Mouse (Mus musculus) embryonic facial prominence, embryonic 14.5 days (tissue): ENCODE data around the gene Nop58. TPM values are rescaled to one million over a fixed set of nuclear protein-coding genes. Genes with fewer than 3 reads are reported as not detected.
A peak's percentile ranks its signal among the peaks of the same experiment; 100 is the strongest.

ENCODE experiments used
- ATAC-seq: fragments of 200-750 bp; cut with Nextera tagmentation; 2 replicates; pipeline ENCODE4 v1.8.0; 2017; ENCODE audit warnings: low read depth, moderate number of reproducible peaks, moderate TSS enrichment
- DNase-seq: peaks from one replicate; pipeline ENCODE4 v3.0.0-alpha.2; 2015; ENCODE audit warnings: low spot score
- H3K27ac ChIP-seq: fragments of 300-500 bp; sonication (generic); replicated peaks from 2 replicates; pipeline ENCODE4 v1.5.1; 2014; ENCODE audit warnings: low read depth, mild to moderate bottlenecking, low read length, moderate library complexity
- H3K27me3 ChIP-seq: fragments of 300-500 bp; sonication (generic); replicated peaks from 2 replicates; pipeline ENCODE4 v1.6.1; 2014; ENCODE audit warnings: low read length; ENCODE audit not compliant: control insufficient read depth, insufficient read depth
- H3K36me3 ChIP-seq: fragments of 300-500 bp; sonication (generic); 2 replicates; pipeline ENCODE4 v1.6.1; 2014; ENCODE audit warnings: low read length, mixed read lengths; ENCODE audit not compliant: control insufficient read depth, insufficient read depth
- H3K4me1 ChIP-seq: fragments of 300-500 bp; sonication (generic); 2 replicates; pipeline ENCODE4 v1.6.1; 2014; ENCODE audit warnings: antibody characterized with exemption, low read length; ENCODE audit not compliant: control insufficient read depth, insufficient read depth
- H3K4me2 ChIP-seq: fragments of 300-500 bp; sonication (generic); 2 replicates; pipeline ENCODE4 v1.6.1; 2014; ENCODE audit warnings: low read depth, mild to moderate bottlenecking, low read length, moderate library complexity, mixed read lengths
- H3K4me3 ChIP-seq: fragments of 300-500 bp; sonication (generic); 2 replicates; pipeline ENCODE4 v1.5.1; 2014; ENCODE audit warnings: low read depth, mild to moderate bottlenecking, low read length
- H3K9ac ChIP-seq: fragments of 300-500 bp; sonication (generic); 2 replicates; pipeline ENCODE4 v1.6.1; 2014; ENCODE audit warnings: low read depth, mild to moderate bottlenecking, low read length, moderate library complexity, mixed read lengths
- H3K9me3 ChIP-seq: fragments of 300-500 bp; sonication (generic); 2 replicates; pipeline ENCODE4 v1.6.1; 2016; ENCODE audit warnings: low read length; ENCODE audit not compliant: control insufficient read depth
- WGBS: fragments of 180-500 bp; shearing (Covaris S2); extraction: QIAGEN DNeasy Blood & Tissue Kit; methylation state at CpG from one replicate; pipeline ENCODE4 v1.1.7; 2014; 5-methylcytosine and 5-hydroxymethylcytosine counted together
- polyA plus RNA-seq: library from polyadenylated mRNA; unstranded; fragments of >200 nt; fragmentation: Nextera tagmentation; extraction: Ambion mirVana; gene quantifications from 2 replicates; pipeline ENCODE4 v1.2.1, GENCODE M21; 2014

Nop58 gene
- polyA plus RNA-seq, 1 experiment from 2014 or later, result 192 TPM

DNA sequence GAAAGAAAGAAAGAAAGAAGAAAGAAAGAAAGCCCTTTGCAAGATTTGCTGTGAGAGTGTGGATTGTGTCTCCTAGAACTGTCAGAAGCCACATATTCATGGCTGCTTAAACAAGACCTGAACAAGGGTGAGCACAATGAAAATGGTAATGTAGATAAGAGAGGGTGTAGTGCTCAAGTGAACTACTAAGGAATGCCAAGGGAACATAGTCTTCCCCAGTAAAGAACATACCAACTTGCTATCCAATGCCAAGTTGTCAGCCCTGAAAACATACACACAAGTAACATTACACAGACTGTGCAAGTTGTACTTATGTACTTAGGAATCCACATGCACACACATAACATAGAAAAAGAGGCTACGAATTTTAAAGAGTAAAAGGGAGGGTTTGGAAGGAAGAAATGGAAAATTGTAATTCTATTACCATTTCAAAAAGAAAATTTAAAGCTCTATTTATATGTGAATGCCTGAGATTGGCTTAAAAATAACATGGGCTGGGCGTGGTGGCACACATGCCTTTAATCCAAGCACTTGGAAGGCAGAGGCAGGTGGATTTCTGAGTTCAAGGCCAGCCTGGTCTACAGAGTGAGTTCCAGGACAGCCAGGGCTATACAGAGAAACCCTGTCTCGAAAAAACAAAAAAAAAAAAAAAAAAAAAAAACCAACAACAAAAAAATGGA is 21.2 kb upstream of the Nop58 start:
- no peaks in the 10 kb centered on the region for H3K9me3 ChIP-seq
- H3K4me1 ChIP-seq, result peaks cover 3% of the 10 kb centered on the region; the same call in 1 of the 2 replicates

DNA sequence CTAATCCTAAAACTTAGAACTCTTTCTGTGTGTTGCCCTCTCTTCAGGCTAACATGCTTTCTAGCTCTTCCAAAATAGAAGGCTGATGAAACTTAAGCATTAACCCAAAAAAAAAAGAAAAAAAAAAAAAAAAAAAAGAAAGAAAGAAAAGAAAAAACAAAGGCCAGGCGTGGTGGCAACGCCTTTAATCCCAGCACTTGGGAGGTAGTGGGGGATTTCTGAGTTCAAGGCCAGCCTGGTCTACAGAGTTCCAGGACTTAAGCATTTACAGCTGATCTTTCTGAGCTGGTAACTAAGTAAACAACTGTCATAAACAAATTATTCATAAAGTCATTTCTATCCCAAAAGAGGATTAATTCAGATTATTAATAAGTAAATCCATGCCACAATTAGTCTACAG is 15.9 kb upstream of the Nop58 start:
- ATAC-seq (no peak), DNase-seq (no peak)
- Histone ChIP-seq H3K4me3 (peak overlapping the region; percentile 65; the same call in 1 of the 2 replicates), H3K4me2 (peak overlapping the region; percentile 90), H3K9ac (no peak overlapping the region), H3K27me3 (no peaks in the 10 kb centered on the region), H3K27ac (no peak overlapping the region), H3K9me3 (no peaks in the 10 kb centered on the region), H3K36me3 (0 out of 2 replicates have a peak, but pooled peaks cover 6% of the 10 kb centered on the region), H3K4me1 (peaks cover 9% of the 10 kb centered on the region; the same call in 1 of the 2 replicates)
- WGBS, result 80% methylated on average over 2 of the region's 2 CpGs

More for the DNA sequence above, 21.2 kb upstream of the Nop58 start:
- Histone ChIP-seq H3K27ac (no peak overlapping the region), H3K4me3 (no peak overlapping the region), H3K36me3 (0 out of 2 replicates have a peak, but pooled peaks cover 6% of the 10 kb centered on the region), H3K4me2 (no peak overlapping the region), H3K9ac (no peak overlapping the region), H3K27me3 (no peaks in the 10 kb centered on the region)
- 91% methylated on average over 2 of the region's 3 CpGs for WGBS
- DNase-seq, result no peak
- no peak for ATAC-seq

DNA sequence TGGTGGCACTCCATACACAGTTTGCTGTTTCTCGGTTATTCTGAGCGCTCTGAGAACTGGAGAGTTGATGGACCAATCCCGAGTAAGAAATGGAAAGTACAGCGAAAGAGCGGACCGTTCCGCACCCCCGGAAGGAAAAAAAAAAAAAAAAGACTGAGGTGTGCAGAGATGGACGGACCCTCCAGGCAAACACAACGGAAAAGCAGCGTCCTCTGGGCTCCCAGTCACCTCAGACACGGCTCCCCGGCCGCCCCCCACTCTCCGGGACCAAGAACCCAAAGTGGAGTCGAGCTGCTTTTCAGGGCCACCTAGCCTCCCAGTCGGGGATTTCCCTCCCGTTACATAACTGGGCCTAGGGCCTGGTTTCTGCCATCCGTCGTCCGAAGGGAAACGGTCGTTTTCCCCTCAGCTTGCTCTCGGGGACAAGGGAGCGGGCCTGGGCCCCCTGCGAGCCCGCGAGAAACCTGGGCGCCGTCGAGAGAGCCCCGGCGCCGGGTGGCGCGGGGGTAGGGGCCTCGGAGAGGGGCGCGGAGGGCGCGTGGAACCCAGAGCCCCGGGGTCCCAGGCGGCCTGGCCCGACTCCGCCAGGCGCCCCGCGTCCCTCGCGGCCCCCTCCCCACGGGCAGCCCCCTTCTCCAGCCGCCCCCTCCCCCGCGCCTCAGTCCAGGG is 14.7 kb upstream of the Nop58 start:
- under 1% methylated on average over 22 of the region's 54 CpGs for WGBS
- H3K27me3 ChIP-seq, result no peaks in the 10 kb centered on the region
- H3K9me3 ChIP-seq, result no peaks in the 10 kb centered on the region
- peak; percentile 65 for ATAC-seq
- H3K4me1 ChIP-seq, result peaks cover 9% of the 10 kb centered on the region; the same call in 1 of the 2 replicates
- H3K4me2 ChIP-seq, result peak overlapping the region; percentile 90
- 0 out of 2 replicates have a peak, but pooled peaks cover 6% of the 10 kb centered on the region for H3K36me3 ChIP-seq
- H3K4me3 ChIP-seq, result peak overlapping the region; percentile 65
- peak overlapping the region; percentile 98 for H3K27ac ChIP-seq
- DNase-seq, result peak; percentile 14
- H3K9ac ChIP-seq, result peak overlapping the region; percentile 93

DNA sequence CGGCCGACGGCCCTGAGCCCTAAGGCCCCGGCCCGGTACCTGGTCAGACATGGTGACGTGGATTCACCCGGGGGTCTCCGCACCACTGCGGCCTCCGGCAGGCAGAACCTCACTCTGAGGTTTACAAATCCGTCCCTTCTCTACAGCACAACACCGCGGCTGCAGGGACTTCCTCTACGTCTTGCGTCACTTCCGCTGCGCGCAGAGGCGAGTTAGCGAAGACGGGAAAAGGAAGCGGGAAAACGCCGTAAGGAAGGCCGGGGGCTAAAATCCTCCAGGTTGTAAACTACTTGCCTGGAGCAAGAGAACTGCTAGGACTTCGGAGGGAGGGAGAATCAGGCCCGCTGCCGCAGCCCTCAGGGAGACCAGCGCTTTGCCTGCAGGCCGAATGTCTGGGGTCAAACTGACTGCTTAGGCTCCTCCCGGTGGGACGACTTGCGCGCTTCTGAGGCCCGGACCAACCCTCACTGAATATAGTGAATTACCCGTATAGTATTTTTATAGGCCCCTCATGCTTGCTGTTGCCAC is 14.1 kb upstream of the Nop58 start, which contains the start of gene Sumo1:
Gene Sumo1 (minus strand): TSS at position 194 of the 528 bp plus-strand sequence.
- H3K27ac ChIP-seq, result peak within 1 kb of the TSS; percentile 98
- WGBS, result 0% methylated on average over 19 of the region's 36 CpGs
- peak within 1 kb of the TSS; percentile 90 for H3K4me2 ChIP-seq
- H3K27me3 ChIP-seq, result no peaks in the 10 kb centered on the region
- peak; percentile 96 for ATAC-seq
- H3K9ac ChIP-seq, result peak within 1 kb of the TSS; percentile 93
- peak; percentile 97 for DNase-seq
- 0 out of 2 replicates have a peak, but pooled peaks cover 5% of the 10 kb centered on the region for H3K36me3 ChIP-seq
- no peaks in the 10 kb centered on the region for H3K9me3 ChIP-seq
- H3K4me3 ChIP-seq, result peak within 1 kb of the TSS; percentile 65
- peaks cover 9% of the 10 kb centered on the region; the same call in 1 of the 2 replicates for H3K4me1 ChIP-seq

DNA sequence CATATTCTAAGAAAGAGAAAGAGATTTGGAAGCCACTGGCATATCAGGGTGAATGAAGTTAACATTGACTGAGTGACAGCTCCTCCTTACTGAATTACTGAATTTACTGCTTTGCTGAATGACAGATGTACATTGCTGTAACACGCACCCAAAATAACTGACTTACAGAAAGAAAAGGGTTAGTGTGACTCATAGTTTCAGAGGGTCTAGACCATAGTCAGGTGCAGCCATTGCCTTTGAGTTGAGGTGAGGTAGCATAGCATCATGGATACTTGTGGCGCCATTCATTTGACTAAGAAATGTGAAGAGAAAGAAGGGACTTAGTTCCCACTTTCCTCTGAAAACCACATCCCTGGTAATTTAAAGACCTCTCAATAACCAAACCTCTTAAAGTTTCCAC is 11.1 kb upstream of the Nop58 start:
- DNase-seq, result no peak
- peaks cover 6% of the 10 kb centered on the region; the same call in 1 of the 2 replicates for H3K4me1 ChIP-seq
- no peaks in the 10 kb centered on the region for H3K36me3 ChIP-seq
- 95% methylated on average over 2 of the region's 2 CpGs for WGBS
- H3K27me3 ChIP-seq, result no peaks in the 10 kb centered on the region
- H3K4me2 ChIP-seq, result no peak overlapping the region
- no peak overlapping the region for H3K9ac ChIP-seq
- ATAC-seq, result no peak
- H3K9me3 ChIP-seq, result no peaks in the 10 kb centered on the region
- no peak overlapping the region for H3K4me3 ChIP-seq
- no peak overlapping the region for H3K27ac ChIP-seq

DNA sequence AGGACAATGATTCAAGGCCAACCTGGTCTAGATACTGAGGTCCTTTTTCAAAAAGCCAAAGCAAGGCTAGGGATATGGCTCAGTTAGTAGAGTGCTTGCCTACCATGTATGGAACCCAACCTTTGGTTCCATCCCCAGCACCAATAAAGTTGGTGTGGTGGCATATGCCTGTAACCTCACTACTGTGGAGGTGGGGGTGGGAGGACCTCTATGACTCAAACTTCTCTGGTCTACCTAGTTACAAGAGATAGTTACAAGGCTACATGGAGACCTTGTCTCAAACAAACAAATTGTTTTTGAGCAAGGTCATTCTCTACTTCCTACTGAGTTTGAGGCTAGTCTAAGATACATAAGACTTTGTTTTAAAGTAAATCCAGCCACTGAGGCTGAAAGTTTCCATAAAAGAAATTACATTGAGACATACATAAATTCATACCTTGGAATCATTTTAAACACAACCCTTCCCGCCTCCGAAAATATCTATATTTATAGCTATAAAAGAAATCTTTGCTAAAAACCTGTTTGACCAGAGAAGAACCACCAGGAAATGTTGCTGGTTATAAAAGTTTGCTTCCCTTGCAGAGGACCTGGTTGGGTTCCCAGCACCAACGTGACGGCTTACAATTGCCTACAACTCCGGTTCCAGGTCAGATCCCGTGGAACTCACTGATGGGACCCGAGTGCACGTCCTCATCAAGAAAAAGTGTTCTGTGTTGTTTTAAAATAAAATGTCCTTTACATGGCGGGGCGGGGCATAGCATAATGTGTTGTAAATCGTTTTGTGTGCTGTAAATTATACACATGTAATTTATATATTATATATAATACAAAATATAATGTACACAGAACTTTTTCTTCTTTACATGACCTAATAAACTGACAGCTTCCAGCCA is 599 bp upstream of the Nop58 start:
- H3K27ac ChIP-seq, result peak overlapping the region; percentile 84
- WGBS, result 9% methylated on average over 11 of the region's 11 CpGs
- H3K36me3 ChIP-seq, result peaks cover 5% of the 10 kb centered on the region
- H3K4me3 ChIP-seq, result peak overlapping the region; percentile 71
- peak overlapping the region; percentile 79 for H3K4me2 ChIP-seq
- DNase-seq, result no peak
- ATAC-seq, result no peak
- peaks cover 12% of the 10 kb centered on the region for H3K4me1 ChIP-seq
- H3K27me3 ChIP-seq, result no peaks in the 10 kb centered on the region
- H3K9ac ChIP-seq, result peak overlapping the region; percentile 53
- no peaks in the 10 kb centered on the region for H3K9me3 ChIP-seq

DNA sequence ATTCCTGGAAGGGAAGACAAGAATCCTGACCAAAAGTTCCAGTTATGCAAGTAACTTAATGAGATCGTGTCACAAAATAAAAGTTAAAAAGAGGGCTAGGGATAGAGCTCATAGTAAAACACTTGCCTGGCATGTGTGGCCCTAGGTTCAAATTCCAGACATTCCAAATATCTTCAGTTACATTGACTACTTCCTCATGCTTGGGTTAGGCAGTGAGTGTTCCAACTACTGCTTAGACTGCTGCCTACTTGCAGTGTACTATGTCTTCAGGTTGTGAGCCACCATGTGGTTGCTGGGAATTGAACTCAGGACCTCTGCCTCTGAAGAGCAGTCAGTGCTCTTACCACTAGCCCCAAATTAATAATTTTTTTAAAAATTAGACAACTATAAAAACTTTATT is 2.7 kb downstream of the Nop58 start:
- Histone ChIP-seq H3K4me1 (peaks cover 12% of the 10 kb centered on the region), H3K9me3 (no peaks in the 10 kb centered on the region), H3K9ac (0 out of 2 replicates have a peak overlapping the region, but pooled peaks have one; percentile 19), H3K27ac (no peak overlapping the region), H3K4me2 (peak overlapping the region; percentile 26; the same call in 1 of the 2 replicates), H3K4me3 (0 out of 2 replicates have a peak overlapping the region, but pooled peaks have one; percentile 6), H3K36me3 (peaks cover 31% of the 10 kb centered on the region), H3K27me3 (no peaks in the 10 kb centered on the region)
- peak; percentile 16 for DNase-seq
- no peak for ATAC-seq
- WGBS, result 35% methylated on average over 1 of the region's 1 CpGs

DNA sequence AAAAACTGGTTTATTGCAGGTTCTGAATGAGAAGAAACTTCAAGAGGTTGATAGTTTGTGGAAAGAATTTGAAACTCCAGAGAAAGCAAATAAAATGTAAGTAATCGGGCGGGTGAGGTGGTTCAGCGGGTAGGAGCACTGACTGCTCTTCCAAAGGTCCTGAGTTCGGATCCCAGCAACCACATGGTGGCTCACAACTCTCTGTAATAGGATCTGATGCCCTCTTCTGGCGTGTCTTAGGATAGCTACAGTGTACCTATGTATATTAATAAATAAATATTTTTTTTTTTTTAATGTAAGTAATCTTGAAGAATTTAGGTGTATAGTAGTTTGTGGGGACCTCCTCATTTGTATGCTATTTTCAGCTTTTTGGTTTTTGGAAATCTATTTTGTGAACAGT is 5.7 kb downstream of the Nop58 start:
- no peak for ATAC-seq
- Histone ChIP-seq H3K9me3 (no peaks in the 10 kb centered on the region), H3K27me3 (no peaks in the 10 kb centered on the region), H3K4me2 (no peak overlapping the region), H3K9ac (no peak overlapping the region), H3K36me3 (peaks cover 56% of the 10 kb centered on the region), H3K27ac (no peak overlapping the region), H3K4me1 (peaks cover 12% of the 10 kb centered on the region), H3K4me3 (no peak overlapping the region)
- WGBS, result 88% methylated on average over 5 of the region's 5 CpGs
- DNase-seq, result no peak
